Mouse (Mus musculus) urinary bladder, adult 2 months (tissue): ENCODE results near the gene Gpr108. TPM values are rescaled to one million over a fixed set of nuclear protein-coding genes. Genes with fewer than 3 reads are reported as not detected.

Experiments used
- DNase-seq: peaks from one replicate; pipeline ENCODE4 v3.0.0; 2022; ENCODE audit warnings: low spot score
- polyA plus RNA-seq: library from polyadenylated mRNA; depleted of rRNA; stranded (reverse); fragments of >200 nt; gene quantifications from 2 replicates; pipeline ENCODE4 v1.2.3, GENCODE M21; 2012; rRNA removed

Gene Gpr108
- polyA plus RNA-seq, 1 experiment = 46.5 TPM

- DNase-seq = no peak
Measured at GRCm38 (mm10) chr17:57209330-57209729, 38.9 kb downstream of the Gpr108 start.

GRCm38 (mm10) chr17:57207938-57208337, 40.3 kb downstream of the Gpr108 start:
- no peak for DNase-seq

DNA sequence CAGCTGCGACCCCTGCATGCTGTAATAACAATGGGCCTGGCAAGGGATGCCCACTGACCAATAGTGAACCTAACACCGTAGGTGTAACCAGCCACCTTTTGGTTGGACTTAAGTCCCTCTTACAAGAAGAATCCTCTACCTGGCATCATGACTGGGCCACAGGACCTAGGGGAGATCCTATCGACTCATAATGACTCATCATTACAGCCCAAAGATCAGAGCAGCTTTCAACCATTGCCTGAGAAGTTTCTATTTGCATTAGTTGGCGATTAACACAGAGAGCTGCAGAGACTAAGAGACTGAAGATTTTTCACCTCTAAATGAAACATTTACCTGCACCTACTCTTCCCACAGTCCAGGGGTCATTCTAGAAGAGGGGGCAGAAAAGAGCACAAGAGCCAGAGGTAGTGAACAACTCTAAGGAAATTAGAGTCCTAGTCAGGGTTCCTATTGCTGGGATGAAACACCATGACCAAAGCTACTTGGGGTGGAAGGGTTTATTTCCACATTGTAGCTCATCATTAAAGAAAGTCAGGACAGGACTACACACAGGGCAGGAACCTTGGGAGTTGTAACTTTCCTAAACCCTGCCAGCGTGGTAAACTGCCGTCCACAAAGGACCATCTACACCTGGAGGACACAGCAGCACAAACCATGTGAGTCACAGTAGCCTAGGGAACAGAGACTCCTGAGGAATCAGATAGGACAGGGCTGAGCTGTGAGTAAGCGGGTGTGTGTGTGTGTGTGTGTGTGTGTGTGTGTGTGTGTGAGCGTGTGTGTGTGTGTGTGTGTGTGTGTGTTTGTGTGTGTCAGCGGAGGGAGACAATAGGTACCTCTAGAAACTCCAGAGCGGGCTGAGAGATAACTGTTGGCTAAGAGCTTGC, 46.2 kb downstream of the Gpr108 start:
- no peak for DNase-seq

- no peak for DNase-seq
Measured at GRCm38 (mm10) chr17:57198252-57198651, 50.0 kb downstream of the Gpr108 start.

DNA sequence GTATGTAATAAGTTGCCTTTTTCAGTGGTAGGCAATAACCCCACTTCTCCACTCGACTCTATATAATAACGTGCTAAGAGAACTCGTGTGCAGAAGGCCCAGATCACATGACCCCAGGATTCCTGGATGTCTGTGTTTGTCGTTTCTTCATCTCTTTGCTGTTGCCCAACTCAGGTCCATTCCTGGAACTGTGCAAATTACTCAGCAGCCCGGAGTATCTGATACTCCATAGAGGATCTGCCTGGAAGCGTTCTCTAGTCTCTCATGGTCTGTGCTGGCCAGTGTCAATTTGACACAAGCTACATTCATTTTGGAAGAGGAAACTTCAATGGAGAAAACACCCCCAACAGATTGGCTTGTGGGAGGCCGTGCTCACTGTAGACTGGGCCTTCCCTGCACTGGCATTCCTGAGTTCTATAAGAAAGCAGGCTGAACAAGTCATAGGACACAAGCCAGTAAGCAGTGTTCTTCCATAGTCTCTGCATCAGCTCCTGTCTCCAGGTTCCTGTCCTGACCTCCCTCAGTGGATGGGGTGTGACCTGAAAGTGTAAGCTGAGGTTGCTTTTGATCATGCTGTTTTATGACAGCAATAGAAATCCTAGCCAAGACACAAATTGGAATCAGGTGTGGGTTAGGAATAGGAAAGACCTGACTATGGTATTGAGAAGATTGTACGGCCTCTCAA, 52.8 kb downstream of the Gpr108 start:
- DNase-seq = no peak

GRCm38 (mm10) chr17:57194771-57195170, 53.5 kb downstream of the Gpr108 start:
- DNase-seq = no peak

- no peak for DNase-seq
Measured at GRCm38 (mm10) chr17:57194041-57194507, 54.2 kb downstream of the Gpr108 start, which contains the start of gene Tnfsf14. TSS of gene Tnfsf14 (minus strand) at chr17:57194177.

DNA sequence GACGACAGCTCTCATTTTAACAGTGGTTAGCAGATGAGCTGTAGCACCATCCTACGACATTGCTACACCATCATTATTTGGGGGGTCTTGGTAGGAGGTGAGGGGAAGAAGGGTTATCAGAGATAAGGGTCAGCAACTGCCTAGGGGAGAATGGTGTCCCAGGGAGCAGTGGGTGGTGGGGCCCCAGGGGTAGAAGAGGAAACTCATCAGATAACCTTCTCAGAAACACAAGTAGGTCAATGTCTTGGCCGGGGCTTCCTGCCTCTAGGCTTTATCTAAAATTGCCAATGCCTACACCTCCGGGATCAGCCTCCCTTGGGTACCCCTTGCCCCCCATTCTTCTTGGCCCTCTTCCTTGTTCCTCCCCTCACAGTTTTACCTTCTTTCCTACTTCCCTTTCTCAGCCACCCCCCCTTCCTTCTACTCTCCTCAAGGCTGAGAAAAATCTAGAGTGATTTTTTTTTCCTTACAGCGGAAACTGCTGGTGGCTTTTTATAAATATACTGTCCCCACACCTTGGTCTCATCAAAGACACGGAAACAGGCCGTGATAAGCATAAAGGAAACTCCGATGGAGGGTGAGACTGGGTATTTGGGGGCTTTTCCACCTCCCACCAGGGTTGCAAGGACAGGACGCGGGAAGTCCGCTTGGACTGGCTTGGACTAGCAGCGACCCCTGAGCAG, 59.6 kb downstream of the Gpr108 start:
- no peak for DNase-seq

DNA sequence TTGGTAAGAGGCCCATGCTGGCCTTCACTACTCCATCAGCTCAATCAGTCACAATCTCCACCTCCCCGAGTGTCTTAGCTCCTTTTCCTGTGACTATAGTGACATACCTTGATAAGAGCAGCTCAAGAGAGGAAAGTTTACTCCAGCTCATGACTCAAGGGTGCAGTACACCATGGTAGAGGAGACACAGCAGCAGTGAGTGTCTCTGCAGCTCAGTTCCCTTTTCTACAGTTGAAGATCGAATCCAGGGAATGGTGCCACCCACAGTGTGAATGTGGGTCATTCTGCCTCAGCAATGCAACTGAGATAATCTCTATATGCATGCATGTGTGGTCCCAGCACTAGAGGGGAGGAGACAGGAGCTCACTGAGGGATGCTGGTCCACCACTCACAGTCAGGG, 62.6 kb downstream of the Gpr108 start:
- no peak for DNase-seq

Other genes with a start within 250 kb of the Gpr108 start
- gene Pspn, start 248.4 kb downstream of the Gpr108 start, polyA plus RNA-seq = not detected in 2 replicates
- gene Gtf2f1, start 237.2 kb downstream of the Gpr108 start, polyA plus RNA-seq = 41.2 and 47.4 TPM in 2 replicates
- gene Gm17949, start 237.0 kb downstream of the Gpr108 start, polyA plus RNA-seq = 0.18 and 0.19 TPM in 2 replicates
- 54.9 and 60.3 TPM in 2 replicates for gene Khsrp, start 216.9 kb downstream of the Gpr108 start, polyA plus RNA-seq
- gene Slc25a41, start 206.8 kb downstream of the Gpr108 start, polyA plus RNA-seq = not detected in 2 replicates
- 22.8 and 32.2 TPM in 2 replicates for gene Crb3, start 189.3 kb downstream of the Gpr108 start, polyA plus RNA-seq
- gene Slc25a23, start 188.6 kb downstream of the Gpr108 start, polyA plus RNA-seq = 34.2 and 71.3 TPM in 2 replicates
- gene Dennd1c, start 169.9 kb downstream of the Gpr108 start, polyA plus RNA-seq = 5.1 and 6.1 TPM in 2 replicates
- 3.8 and 5.9 TPM in 2 replicates for gene Tubb4a, start 160.7 kb downstream of the Gpr108 start, polyA plus RNA-seq
- 5.7 and 8.8 TPM in 2 replicates for gene Tnfsf9, start 143.1 kb downstream of the Gpr108 start, polyA plus RNA-seq
- 0.18 and 0.25 TPM in 2 replicates for gene Cd70, start 98.7 kb downstream of the Gpr108 start, polyA plus RNA-seq
- gene Tnfsf14, start 54.3 kb downstream of the Gpr108 start, polyA plus RNA-seq = 0.55 and 0.68 TPM in 2 replicates
- gene C3, start 20.3 kb downstream of the Gpr108 start, polyA plus RNA-seq = 163 and 168 TPM in 2 replicates
- gene Trip10, start 1.0 kb upstream of the Gpr108 start, polyA plus RNA-seq = 78.9 and 81.3 TPM in 2 replicates
- gene Vav1, start 30.7 kb upstream of the Gpr108 start, polyA plus RNA-seq = 3.5 and 3.9 TPM in 2 replicates
- gene Adgre1, start 110.2 kb upstream of the Gpr108 start, polyA plus RNA-seq = 15.9 and 18.6 TPM in 2 replicates